Mouse (Mus musculus) embryo, embryonic 10.5 days (tissue): ENCODE data around the gene Myo1f.

Experiments used
- DNase-seq: peaks from one replicate; pipeline ENCODE4 v3.0.0-alpha.2; 2015; ENCODE audit warnings: low spot score

Myo1f gene

DNA sequence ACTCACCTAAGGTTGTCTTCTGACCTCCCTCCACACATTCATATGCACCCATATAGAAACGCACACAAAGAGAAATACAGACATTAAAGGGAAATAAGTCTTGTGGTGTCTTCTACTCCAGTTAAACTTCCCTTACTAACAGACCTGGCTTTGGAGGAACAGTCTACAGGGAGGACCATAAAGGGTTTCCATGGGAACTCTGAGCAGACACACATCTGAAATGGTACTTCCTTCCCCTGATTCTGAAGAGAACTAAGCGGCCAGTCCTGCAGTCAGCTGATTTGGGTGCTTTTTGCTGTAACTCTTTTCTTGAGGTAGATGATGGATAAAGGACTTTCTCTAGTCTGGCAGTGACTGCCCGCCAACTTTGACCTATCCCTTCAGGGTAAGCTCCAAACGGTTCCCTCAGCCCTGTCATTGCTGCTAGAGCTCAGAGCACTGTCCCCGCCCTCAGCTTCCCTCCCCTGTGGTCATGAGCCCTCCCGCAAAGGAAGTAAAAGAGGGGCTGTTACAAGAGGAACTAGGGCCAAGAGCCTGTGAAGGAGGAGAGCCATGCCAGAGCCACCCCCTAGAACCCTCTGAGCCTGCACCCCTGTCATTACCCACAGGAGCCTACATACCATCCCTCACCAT is at the start of gene Myo1f:
Gene Myo1f (plus strand): TSS at position 485 of the 633 bp plus-strand sequence.
- DNase-seq = no peak

DNA sequence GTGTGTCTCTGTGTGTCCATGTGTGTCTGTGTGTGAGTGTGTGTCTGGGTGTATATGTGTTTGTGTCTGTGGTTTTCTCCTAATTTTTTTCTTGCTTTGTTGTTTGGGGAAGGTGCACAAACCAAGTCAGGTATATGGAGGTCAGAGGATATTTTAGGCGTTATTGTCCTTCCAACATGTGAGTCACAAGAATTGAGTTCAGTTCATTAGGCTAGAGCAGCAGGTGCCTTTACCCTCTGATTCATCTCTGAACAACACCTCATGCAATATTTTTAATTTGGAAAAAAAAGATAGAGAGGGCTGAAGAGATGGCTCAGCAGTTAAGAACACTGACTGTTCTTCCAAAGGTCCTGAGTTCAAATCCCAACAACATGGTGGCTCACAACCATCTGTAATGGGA is 47.1 kb upstream of the Myo1f start:
- no peak for DNase-seq

DNA sequence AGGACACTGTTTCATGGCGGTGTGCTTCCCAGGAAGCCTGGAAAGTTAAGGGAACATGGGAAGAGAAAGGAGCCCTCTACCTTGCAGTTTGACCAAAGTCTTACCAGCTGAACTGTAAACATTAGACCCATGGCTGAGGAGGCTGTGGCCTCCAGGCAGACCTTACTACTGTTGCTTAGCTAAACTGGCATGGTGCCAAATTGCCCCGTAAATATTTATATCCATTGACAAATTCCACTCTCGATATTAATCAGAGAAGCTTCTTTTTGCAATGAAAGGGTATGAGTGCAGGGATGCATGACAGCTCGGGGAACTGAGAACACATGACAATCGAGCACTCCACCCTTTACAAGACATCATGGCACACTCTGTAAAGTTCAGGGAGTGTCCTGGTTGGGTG is 45.3 kb upstream of the Myo1f start:
- no peak for DNase-seq

DNA sequence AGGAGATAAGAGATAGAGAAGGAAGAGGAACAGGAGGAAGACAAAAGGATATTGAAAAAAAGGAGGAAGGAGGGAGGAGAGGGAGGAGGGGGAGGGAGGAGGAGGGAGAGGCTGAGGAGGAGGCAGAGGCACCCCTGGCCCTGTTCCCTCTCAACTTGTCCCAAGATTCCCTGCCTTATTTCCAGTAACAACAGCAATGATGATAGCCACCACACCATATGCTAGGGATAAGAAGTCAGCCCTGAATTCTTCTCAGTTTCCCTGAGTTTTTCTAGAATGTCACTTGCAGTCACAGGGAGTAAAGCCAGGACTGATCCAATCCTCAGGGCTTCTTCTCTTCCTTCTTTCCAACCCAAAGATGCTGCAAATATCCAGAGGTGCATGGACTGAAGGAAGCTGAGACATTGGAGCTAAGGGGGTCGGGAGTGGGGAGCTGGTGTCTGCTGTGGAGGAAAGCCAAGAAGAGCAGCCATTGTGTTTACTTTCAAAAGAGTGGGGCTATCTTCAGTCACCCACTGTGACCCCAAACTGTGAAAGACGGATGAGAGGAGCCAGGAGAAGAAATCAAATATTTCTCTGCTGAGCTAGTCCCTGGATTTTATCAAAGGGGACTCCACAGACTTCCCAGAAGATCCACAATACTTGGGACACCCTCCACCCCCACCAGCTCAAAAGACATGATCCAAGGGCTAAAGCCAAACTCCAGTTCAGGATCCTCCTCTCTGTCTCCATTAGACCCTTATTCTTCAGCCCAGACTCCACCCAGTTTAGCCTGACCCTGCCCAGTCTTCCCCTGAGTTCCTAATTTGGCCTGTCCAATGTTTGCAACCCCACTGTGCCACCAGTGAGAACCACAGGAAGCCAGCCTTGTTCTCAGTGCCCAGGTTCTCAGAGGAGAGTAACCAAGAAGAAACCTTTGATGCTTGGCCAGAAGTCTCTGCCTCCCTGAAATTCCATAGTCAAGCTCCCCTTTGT is 42.8 kb upstream of the Myo1f start:
- no peak for DNase-seq

DNA sequence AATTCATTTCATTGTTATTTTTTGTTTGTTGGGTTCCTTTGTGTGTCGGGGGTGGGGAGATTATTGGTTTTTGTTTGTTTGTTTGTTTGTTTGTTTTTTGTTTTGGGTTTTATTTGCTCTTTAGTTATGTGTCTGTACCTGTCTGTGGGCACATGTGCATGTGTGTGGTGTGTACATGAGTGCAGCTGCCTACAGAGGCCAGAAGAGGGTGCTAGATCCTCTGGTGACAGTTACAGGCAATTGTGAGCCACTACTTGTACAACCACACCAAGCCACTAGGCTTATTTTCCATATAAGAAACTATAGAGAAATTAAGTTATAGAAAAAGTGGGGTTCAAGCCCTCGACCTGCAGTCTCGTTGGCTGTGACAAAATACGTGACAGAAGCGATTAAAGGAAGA is 41.6 kb upstream of the Myo1f start:
- no peak for DNase-seq

DNA sequence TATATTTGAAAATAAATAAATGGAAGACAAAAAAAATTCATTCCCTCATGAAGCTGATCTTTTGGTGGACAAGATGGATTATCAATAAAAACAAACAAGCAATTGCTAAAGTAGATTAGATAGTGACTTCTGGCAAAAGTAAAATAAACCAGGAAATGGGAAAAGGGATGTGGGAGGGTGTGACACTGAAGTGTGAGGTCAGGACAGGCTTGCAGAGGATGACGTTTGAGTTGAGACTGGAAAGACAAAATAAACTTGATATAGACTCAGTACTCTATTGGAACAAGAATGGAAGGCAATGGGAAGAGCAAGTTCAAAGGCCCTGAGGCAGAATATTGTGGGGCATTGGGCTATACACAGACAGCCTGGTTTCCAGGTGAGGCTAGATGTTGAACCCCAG is 35.1 kb upstream of the Myo1f start:
- DNase-seq = no peak

DNA sequence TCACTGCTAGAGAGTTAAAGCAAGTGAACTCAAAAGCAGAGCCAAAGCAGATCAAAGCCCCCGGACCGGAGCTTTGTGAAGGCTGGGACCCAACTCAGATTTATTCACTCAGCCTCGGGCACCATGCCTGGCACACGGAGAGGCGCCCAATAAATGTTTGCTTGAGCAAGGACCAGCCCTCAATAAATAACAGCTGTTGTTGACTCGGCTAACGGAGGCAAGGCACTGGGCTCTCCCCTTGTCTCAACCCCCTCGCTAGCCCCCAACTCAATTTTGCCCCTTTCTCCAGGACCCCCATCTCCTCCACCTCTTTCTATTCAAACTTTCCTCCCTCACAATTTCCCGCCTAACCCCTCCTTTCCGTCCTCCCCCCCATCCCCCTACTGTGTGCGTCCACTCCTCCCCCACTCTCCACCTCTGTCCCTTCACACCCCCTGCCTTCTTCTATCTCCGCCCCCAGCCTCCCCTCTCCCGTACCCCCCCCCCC is 32.0 kb upstream of the Myo1f start:
- DNase-seq = no peak

DNA sequence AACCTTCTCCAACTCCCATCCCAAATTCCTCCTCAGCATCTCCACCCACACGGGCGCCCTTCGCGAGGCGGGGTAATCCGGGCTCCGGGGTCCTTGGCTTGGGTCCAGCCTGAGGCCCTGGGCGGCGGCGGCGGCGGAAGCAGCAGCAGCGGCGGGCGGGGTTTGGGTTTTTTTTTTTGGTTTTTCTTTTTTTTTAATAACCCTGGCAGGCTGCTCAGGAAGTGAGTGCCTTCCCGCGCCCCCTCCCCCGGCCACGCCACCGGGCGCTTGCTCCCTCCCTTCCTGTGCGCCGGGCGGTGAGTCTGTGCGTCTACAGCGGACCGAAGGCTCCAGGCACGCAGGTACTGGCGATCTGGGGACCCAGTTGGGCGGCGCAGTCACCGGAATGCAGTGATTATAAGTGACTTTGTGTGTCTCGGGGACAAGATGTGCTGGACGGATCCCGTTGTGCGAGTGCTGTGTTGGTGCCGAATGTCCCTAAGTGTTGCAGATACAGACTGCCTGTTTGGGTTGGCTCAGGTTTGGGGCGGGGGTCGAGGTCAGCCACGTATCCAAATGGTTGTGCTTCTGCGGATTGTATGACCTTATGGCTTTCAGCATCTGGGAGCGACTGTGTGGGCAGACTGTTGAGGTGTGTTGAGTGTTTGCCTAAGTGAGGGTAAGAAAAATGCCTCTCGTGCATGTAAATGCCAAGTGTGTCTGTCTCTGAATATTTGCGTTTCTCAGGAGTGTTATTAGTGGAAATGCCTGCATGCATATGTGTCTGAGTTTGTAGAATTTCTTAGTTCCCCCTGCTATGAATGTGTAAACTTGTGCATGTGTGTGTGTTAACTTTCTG is 31.4 kb upstream of the Myo1f start, which contains the start of gene Adamts10:
Gene Adamts10 (plus strand): TSS at position 287 of the 838 bp plus-strand sequence.
- peak; percentile 78 for DNase-seq

DNA sequence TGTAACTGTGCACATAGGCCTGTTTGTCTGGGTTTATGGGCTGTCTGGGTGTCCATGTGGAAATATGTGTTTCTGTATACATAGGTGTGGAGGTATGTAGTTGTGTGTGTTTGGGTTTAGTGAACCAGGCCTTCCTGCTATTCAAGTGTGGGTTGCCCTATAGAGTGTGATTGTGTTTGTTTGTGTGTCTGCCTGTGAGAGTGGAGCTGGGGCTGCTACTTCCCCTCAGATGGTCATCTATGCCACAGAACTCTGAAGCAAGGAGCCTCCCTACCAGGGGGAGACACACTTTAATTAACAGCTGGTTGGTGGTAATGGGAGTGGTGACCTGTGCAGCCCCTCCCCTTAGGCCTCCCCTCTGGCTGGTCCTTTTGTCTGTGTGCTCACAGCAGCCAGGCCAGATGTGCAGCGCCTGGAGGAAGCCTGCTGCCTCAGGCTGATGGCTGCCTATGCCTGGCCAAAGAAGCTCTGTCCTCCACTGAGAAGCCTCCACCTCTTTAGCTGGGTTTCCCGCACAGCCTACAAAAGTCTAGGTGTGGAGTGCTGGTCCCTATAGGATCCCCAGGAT is 30.6 kb upstream of the Myo1f start:
- DNase-seq = peak; percentile 68

DNA sequence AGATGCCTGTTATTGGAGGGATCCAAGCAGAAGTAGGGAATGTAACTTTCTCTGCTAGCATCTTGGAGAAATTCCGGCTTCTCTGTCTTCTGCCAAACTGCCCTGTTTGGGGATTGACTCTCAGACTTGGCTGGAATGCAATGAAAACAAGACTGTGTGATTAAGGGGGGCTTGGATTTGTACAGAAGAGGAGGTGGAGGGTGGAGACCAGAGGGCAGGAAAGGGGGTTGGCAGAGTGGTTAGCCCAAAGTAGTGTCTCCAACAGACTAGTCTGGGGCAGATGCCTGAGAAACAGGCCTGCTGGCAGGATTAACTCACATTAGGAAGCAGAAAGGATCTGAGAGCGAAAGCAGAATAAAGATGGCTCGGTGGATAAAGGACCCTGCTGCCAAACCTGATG is 29.0 kb upstream of the Myo1f start:
- DNase-seq = no peak

DNA sequence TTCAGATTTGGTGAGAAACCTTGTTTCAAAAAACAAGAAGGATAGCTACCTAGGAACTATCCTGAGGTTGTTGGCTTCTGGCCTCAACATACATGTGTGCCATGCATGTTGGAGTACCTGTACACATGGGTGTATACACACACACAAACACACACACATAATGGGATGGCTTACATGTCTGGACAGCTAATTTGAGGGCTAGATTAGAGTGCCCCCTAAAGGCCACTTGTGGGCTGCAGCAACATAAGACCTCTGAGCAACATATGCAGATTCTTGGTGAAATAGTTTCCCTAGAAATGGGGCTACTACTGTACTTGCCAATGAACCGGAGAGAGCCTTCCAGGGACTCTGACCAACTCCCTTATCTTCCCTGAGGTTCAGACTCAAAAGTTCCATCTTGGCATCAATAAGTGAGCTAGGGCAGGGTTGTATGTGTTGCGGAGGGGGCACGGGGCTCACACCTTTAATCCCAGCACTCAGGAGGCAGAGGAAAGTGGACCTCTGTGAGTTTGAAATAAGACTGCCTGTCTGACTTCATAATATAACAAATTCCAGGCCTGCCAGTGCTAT is 16.3 kb upstream of the Myo1f start:
- DNase-seq = peak; percentile 72

DNA sequence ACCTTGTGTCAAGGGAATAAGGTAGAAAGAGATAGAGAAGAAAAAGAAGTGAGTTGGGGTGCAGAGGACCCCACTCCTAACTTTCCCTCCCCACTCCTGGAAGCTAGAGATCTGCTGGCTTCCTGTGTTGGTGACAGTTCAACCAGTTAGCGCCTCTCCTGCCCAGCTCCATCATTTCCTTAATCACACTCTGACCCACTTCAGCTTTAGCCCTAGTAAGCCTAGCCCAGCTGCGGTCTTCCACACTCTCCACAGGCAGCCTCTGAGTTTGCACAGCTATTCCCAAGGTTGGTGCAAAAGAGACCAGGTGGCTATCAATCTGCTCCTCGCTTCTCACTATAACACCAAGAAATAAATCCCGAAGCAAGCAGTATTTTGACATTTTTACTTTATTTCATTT is 15.6 kb upstream of the Myo1f start:
- DNase-seq = no peak

DNA sequence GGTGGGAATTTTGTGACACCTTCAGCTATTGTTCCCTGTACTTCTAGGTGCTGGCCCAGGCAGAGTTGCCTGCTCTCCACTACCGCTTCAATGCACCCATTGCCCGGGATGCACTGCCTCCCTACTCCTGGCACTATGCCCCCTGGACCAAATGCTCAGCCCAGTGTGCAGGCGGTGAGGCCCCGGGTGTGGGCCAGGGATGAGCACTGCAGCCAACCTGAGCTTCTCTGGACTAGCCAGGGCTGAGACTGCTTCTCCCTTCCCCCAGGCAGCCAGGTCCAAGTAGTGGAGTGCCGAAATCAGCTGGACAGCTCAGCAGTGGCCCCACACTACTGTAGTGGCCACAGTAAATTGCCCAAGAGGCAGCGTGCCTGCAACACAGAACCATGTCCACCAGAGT is 6.3 kb upstream of the Myo1f start:
- no peak for DNase-seq

DNA sequence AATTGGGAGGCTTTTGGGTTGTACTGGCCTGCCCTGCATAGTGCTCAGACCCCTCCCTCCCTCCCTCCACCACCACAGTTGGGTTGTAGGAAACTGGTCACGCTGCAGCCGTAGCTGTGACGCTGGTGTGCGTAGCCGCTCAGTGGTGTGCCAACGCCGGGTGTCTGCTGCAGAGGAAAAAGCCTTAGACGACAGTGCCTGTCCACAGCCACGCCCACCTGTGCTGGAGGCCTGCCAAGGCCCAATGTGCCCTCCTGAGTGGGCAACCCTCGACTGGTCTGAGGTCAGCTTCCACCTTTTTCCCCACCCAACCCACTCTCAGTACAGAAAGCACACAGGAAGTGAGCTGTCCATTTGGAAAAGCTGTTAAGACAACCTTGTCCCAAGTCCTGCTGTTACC is 5.1 kb upstream of the Myo1f start:
- no peak for DNase-seq

DNA sequence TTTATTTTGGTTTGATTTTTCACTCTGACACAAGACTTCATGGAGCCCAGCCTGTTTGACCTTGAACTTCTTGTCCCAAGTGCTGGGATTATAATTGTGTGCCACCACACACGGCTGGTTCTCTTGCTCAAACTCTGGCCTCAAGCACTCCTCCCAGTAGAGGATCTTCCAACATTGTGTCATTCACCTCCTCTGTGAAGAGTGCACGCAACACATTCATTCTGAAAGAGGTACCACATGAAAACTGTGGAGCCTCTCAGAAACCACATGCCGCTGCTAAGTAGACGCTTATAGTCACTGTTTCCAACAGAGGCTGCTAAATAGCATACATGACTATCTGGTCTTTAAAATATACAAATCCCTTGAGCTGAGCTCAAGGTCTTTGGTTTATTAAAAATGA is 3.4 kb upstream of the Myo1f start:
- no peak for DNase-seq

DNA sequence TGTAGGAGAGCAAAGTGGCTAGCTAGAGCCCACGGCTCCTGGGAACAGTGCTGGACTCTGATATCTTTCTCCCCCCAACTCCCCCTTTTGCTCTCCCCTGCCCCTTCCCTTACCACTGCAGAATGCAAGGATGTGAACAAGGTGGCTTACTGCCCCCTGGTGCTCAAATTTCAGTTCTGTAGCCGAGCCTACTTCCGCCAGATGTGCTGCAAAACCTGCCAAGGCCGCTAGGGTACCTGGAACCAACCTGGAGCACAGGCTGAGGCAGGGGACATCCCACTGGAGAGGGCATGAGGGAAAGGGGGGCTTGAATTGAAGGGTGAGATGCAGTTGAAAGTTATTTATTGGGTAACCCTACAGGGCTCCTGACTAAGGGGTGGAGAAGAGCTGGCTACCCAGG is 2.5 kb upstream of the Myo1f start:
- peak; percentile 72 for DNase-seq

DNA sequence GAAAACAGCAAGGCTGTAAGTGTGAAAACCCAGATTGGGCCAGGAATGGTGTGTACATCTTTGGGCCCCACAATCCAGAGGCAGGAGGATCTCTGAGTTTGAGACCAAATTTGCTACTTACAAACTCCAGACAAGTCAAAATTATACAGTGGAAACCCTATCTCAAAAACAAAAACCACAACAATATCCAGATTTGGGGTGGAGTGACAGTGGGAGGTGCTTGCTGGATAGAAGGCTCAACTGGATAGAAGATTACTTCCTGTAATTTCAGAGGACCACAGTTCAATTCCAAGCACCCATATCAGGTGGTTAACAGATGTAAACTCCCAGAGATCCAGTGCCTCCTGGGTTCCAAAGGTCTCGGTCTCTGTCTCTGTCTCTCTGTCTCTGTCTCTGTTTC is 971 bp upstream of the Myo1f start:
- no peak for DNase-seq

DNA sequence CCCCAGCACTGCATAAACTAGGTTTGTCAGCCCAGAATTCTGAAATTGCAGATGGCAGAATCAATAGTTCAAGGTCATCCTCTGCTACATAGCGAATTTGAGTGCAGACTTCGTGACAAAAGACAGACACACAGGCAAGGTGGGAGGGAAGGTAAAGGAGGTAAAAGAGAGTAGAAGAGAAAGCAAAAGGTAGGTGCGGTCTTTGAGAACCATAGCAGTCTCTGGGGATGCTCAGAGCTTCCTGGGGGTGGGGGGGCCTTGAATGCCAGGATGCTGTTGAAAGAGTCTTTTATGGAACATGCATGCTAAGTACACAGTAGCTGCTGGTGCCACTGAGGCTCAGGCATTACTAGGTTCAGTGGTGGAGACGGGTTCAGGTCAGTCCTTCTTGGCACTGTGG is 2.4 kb downstream of the Myo1f start:
- DNase-seq = no peak

DNA sequence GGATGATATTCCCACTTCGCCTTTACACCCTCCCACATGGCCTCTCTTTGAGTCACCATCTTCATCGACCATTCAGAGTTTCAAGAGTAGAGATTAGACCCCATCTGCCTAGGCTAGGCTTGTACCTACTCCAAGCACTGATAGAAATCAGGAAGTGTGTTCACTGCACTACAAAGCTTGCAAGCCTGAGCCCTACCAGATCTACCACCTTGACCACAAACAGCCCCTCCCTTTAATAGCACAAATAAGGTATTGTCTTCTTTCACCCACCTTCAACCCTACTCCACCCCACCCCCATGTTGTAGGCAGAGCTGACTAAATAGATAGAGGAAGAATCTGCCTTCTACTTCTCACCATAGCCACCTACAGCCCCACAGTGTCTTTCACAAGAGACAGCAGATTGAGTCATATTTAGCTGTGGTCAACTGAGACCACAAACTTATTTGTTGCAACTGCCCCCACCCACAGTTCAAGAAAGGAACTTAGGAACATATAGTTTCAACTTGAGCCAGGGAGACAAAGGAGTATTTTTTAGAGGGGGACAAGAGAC is 8.1 kb downstream of the Myo1f start:
- no peak for DNase-seq

DNA sequence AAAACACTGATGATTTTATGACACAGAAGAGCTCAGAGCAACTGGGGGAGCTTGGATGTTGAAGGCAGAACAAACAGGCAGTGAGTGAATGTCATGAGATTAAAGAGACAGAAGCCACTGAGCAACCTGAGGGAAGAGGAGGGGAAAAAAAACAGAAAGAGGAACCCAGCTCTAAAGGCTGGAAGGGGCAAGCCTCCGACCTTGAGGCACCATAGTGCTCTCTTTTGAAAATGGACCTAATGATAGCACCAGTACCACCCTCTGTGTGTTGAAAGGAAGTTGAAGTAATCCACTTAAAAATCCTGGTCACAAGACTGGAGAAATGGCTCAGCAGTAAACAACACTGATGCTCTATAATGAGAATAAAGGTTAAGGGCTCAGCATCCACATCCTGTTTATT is 9.1 kb downstream of the Myo1f start:
- no peak for DNase-seq

DNA sequence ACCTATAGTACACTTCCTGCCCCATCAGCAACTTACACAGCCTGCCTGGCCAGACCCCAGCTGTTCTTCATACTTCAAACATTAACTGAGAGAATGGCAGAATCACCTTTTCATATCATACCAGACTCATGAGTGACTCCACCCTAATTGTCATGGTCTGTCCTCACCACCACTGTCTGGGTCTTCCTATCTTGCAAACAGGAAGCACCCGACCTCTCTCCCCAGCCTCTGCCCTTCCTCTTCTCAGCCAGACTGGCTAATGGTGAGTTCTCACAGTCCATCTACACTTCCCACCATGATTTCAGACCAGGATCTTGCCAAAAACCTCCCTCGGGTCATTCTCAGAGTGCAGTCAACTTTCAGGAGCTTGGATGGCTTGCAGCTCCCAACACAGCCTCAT is 10.7 kb downstream of the Myo1f start:
- no peak for DNase-seq
